Mouse (Mus musculus) kidney, adult 2 months (tissue): ENCODE data around the gene Mtmr3. TPM values are rescaled to one million over a fixed set of nuclear protein-coding genes. Genes with fewer than 3 reads are reported as not detected.
A peak's percentile ranks its signal among the peaks of the same experiment; 100 is the strongest.

ENCODE experiments used
- DNase-seq: peaks from one replicate; pipeline ENCODE4 v3.0.0; 2021
- H3K27ac ChIP-seq: fragments of 200-500 bp; 2 replicates; pipeline ENCODE4 v1.5.1; 2012; ENCODE audit warnings: low read depth, low read length, control low read depth, inconsistent platforms; ENCODE audit not compliant: insufficient read depth
- H3K27me3 ChIP-seq: fragments of 200-500 bp; replicated peaks from 2 replicates; pipeline ENCODE4 v1.6.1; 2012; ENCODE audit warnings: mild to moderate bottlenecking, moderate library complexity, low read length, inconsistent platforms; ENCODE audit not compliant: control insufficient read depth, insufficient read depth
- H3K36me3 ChIP-seq: fragments of 200-500 bp; 2 replicates; pipeline ENCODE4 v1.6.1; 2012; ENCODE audit warnings: mild to moderate bottlenecking, moderate library complexity, low read length, inconsistent platforms; ENCODE audit not compliant: control insufficient read depth, insufficient read depth
- H3K4me1 ChIP-seq: fragments of 200-500 bp; 2 replicates; pipeline ENCODE4 v1.6.1; 2011; ENCODE audit warnings: low read length; ENCODE audit not compliant: control insufficient read depth, insufficient read depth
- H3K4me3 ChIP-seq: fragments of 200-500 bp; 2 replicates; pipeline ENCODE4 v1.5.1; 2011; ENCODE audit warnings: mild to moderate bottlenecking, low read depth, low read length, control low read depth; ENCODE audit not compliant: insufficient read depth
- CTCF ChIP-seq: fragments of 200-500 bp; conservative IDR thresholded peaks from 2 replicates; pipeline ENCODE4 v1.5.1; 2011; ENCODE audit warnings: low read depth, mild to moderate bottlenecking, control low read depth, low read length, moderate library complexity, mixed read lengths; ENCODE audit not compliant: insufficient read depth, insufficient read length
- POLR2A ChIP-seq: fragments of 200-500 bp; IDR thresholded peaks from one replicate; pipeline ENCODE4 v1.6.1; 2011; ENCODE audit warnings: low read depth, low read length, control low read depth
- WGBS: fragments of 180-500 bp; shearing (Covaris S2); methylation state at CpG from one replicate; pipeline ENCODE4 v1.1.7; 2018; 5-methylcytosine and 5-hydroxymethylcytosine counted together
- polyA plus RNA-seq: library from polyadenylated mRNA; depleted of rRNA; stranded (reverse); fragments of >200 nt; gene quantifications from 2 replicates; pipeline ENCODE4 v1.2.3, GENCODE M21; 2012; rRNA removed

Mtmr3 gene
- polyA plus RNA-seq, 1 experiment, result 30.4 TPM

DNA sequence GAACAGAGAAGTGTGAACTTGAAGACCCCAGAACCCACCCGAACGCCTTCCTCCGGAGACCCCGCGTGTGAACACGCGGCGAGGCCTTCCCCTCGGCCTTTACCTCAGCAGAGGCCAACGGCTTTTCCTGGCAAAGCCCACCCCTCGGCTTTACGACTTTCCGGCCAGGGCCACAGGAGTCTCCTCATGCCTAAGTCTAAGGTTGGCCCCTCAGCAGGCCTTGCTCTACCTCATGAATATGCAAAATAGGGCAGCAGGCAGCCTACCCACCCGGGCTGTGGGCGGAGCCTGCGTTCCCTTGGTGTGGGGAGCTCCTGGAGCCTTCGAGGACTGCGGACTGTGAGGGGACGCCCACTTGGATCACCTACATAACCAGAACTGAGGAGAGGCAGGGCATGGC is 153.7 kb downstream of the Mtmr3 start, which contains the start of gene Hormad2:
Hormad2 (minus strand) TSS at position 128 of the 400 bp plus-strand sequence.
- H3K27ac ChIP-seq, result no peak within 1 kb of the TSS
- no peak within 1 kb of the TSS for H3K4me3 ChIP-seq
- TF ChIP-seq POLR2A, result no peak
- TF ChIP-seq CTCF, result no peak
- no peaks in the 10 kb centered on the region for H3K27me3 ChIP-seq
- WGBS, result 53% methylated on average over 19 of the region's 19 CpGs
- H3K36me3 ChIP-seq, result no peaks in the 10 kb centered on the region
- peak; percentile 23 for DNase-seq
- H3K4me1 ChIP-seq, result no peaks in the 10 kb centered on the region

DNA sequence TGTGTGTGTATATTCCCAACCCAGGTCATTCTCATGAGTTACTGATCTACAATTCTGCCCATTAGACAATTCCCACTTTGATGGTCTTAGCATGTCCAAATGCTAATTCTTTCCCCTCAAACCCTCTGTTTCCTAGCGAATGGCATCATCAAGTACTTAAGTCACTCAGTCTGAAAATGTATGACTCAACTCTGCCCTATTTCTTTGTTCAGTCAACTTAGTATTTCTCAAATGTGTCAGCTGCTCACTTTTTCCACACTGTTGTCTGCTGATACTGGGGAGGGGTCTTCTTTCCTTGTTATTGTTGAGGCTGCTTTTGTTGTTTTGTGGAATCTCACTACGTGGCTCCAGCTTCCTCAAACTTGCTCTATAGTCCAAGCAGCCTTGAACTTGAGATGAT is 156.5 kb downstream of the Mtmr3 start:
- H3K4me3 ChIP-seq, result no peak overlapping the region
- no peak for DNase-seq
- H3K27me3 ChIP-seq, result no peaks in the 10 kb centered on the region
- no peak overlapping the region for H3K27ac ChIP-seq
- TF ChIP-seq POLR2A (no peak), CTCF (no peak)
- no peaks in the 10 kb centered on the region for H3K36me3 ChIP-seq
- no peaks in the 10 kb centered on the region for H3K4me1 ChIP-seq
- WGBS, result 59% methylated on average over 2 of the region's 2 CpGs

DNA sequence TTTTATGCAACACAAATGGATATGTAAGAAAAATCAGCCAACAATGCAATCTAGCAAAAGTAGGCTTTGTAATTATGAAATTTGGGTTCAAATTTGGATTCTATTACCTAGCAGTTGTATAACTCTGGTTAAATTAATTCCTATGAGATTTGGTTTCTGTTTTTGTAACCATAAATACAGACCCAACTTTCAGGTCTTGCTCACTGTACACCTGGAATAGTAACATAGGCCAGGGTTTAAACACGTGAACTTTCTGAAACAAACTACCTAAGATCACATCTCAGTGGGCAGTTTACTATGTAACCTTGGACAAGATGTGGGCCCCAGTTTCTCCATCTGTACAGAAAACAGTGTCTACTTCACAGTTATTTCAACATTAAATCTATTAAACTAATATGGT is 157.3 kb downstream of the Mtmr3 start:
- Histone ChIP-seq H3K27me3 (no peaks in the 10 kb centered on the region), H3K4me1 (no peaks in the 10 kb centered on the region), H3K27ac (no peak overlapping the region), H3K4me3 (no peak overlapping the region), H3K36me3 (no peaks in the 10 kb centered on the region)
- no peak for TF ChIP-seq CTCF
- no peak for TF ChIP-seq POLR2A
- 91% methylated on average over 1 of the region's 1 CpGs for WGBS
- DNase-seq, result no peak

DNA sequence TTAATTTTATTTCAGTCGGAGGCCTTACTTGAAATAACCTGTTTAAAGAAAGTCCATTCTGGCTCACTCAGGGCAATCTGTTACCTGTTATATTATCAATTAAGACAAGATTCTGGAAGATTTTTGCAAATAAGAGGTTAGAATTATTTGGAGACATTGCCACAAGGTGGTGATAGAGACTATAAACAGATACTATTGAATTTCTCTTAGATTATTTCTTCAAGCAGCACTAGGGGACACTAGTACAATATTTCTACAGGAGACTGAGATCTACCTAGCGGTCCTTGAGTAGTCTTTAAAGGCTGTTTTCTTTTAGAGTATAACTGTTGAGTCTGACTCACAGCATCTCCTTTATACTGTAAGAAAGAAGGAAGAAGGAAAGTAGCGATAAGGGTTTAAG is 158.0 kb downstream of the Mtmr3 start:
- Histone ChIP-seq H3K27me3 (no peaks in the 10 kb centered on the region), H3K36me3 (no peaks in the 10 kb centered on the region), H3K4me1 (no peaks in the 10 kb centered on the region), H3K4me3 (no peak overlapping the region), H3K27ac (no peak overlapping the region)
- peak; percentile 28 for DNase-seq
- TF ChIP-seq CTCF (no peak), POLR2A (no peak)
- 66% methylated on average over 3 of the region's 3 CpGs for WGBS

DNA sequence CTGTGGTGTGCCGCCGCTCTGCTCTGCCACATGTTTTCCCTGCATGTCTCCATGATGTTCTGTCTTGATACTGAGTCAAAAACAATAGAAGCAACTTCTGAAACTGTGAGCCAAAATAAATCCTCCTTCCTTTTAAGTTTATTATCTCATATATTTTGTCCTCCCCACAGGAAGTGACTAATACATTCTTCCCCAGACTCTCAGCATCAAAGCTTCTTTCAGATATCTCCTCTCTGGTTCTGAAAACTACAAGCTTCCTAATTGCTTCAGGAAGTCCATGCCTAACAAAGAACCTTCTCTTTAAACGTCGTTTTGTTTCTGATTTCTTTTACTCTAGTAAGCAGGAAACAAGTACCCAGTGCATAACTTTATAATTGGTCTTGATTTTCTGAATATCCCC is 160.2 kb downstream of the Mtmr3 start:
- WGBS, result 42% methylated on average over 4 of the region's 4 CpGs
- DNase-seq, result no peak
- Histone ChIP-seq H3K36me3 (no peaks in the 10 kb centered on the region), H3K27ac (no peak overlapping the region), H3K4me1 (no peaks in the 10 kb centered on the region), H3K4me3 (no peak overlapping the region), H3K27me3 (no peaks in the 10 kb centered on the region)
- TF ChIP-seq CTCF (no peak), POLR2A (no peak)

Other genes starting within 250 kb of the Mtmr3 start
- gene Hormad2, start 153.8 kb downstream of the Mtmr3 start, polyA plus RNA-seq, result not detected in 2 replicates
- not detected in 2 replicates for gene Gm11032, start 25.2 kb upstream of the Mtmr3 start, polyA plus RNA-seq
- gene Ascc2, start 42.9 kb upstream of the Mtmr3 start, polyA plus RNA-seq, result 17.7 and 18.0 TPM in 2 replicates
- gene Uqcr10, start 109.5 kb upstream of the Mtmr3 start, polyA plus RNA-seq, result 2,120 and 2,704 TPM in 2 replicates
- gene Zmat5, start 109.8 kb upstream of the Mtmr3 start, polyA plus RNA-seq, result 62.6 and 65.1 TPM in 2 replicates
- gene Cabp7, start 151.9 kb upstream of the Mtmr3 start, polyA plus RNA-seq, result not detected in 2 replicates